Mouse (Mus musculus): ENCODE measurements around the gene Rnft1. TPM values are rescaled to one million over a fixed set of nuclear protein-coding genes. Genes with fewer than 3 reads are reported as not detected.
"Not testable (repeated sequence)": the region's sequence is repeated elsewhere in the genome, so short reads cannot be mapped to it uniquely, and the experiment has no call there.

The Rnft1 gene
- polyA plus RNA-seq, 1 experiment from 2014 or later: 17.9 TPM

DNA sequence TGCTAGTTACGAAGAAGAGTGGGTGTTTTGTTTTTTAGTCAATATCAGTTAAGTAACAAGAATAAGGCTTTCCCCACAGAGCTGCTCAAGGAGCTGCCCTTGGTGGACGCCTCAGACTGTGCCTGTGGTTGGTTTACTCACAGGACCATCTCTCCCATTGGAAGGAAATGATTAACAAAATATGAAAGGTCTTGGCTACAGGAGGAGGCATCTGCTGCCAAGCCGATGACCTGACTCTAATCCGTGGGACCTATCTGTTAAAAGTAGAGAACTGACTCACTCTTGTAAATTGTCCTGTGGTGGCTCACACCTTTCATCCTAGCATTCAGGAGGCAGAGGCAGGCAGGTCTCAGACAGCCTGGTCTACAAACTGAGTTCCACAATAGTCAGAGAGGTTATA, 43.1 kb downstream of the Rnft1 start:
- no peak for ATAC-seq (ENCODE audit: low FRiP score, low read depth)
- no peak overlapping the region for H3K27ac ChIP-seq (replicated peaks)

DNA sequence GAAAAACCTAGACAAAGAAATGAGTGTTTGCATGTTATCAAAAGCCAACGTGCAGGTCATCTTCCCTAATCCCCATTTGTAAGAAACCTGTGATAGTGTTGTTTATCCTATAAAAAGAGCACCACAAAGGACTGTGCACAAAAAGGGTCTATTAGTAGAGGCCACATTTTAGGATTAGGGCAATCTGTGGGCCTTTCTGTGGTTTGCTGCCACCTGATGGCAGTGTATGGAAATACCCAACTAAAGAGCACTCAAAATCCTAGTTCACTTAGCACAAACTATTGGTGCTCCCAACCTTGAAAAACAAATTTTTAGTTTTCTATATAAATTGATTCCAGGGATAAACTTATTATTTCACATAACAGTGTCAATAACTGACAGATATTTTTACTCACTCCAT, 48.4 kb downstream of the Rnft1 start:
- H3K9me3 ChIP-seq: no peaks in the 10 kb centered on the region
- H3K27ac ChIP-seq (replicated peaks): no peak overlapping the region
- H3K4me1 ChIP-seq (replicated peaks): no peaks in the 10 kb centered on the region
- H3K36me3 ChIP-seq: peaks cover 27% of the 10 kb centered on the region
- no peaks in the 10 kb centered on the region for H3K27me3 ChIP-seq
- H3K4me2 ChIP-seq: no peak overlapping the region
- ATAC-seq (ENCODE audit: low FRiP score, low read depth): no peak
- WGBS: 71% methylated on average over 1 of the region's 1 CpGs
- H3K9ac ChIP-seq: no peak overlapping the region
- H3K4me3 ChIP-seq: no peak overlapping the region

More for the DNA sequence above, 43.1 kb downstream of the Rnft1 start:
- Histone ChIP-seq H3K4me2 (no peak overlapping the region), H3K36me3 (peaks cover 56% of the 10 kb centered on the region), H3K9me3 (no peaks in the 10 kb centered on the region), H3K9ac (no peak overlapping the region), H3K4me1 (replicated peaks) (no peaks in the 10 kb centered on the region), H3K4me3 (no peak overlapping the region), H3K27me3 (no peaks in the 10 kb centered on the region)
- WGBS: 93% methylated on average over 4 of the region's 4 CpGs

DNA sequence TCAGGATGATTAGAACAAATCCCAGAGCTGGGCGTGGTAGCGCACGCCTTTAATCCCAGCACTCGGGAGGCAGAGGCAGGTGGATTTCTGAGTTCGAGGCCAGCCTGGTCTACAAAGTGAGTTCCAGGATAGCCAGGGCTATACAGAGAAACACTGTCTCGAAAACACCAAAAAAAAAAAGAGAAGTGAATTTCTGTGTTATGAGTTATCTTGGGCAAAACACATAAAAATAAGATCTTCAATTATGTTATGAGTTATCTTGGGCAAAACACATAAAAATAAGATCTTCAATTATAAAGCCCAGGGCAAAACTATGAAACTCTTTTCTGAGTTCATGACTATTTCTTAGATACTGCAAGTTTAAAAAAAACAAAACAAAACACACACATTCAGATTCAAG, 48.8 kb downstream of the Rnft1 start:
- not testable (repeated sequence) for H3K27me3 ChIP-seq; H3K27ac ChIP-seq (replicated peaks); ATAC-seq (ENCODE audit: low FRiP score, low read depth); H3K4me1 ChIP-seq (replicated peaks); H3K4me2 ChIP-seq; H3K9me3 ChIP-seq; H3K9ac ChIP-seq; H3K4me3 ChIP-seq
- WGBS: 89% methylated on average over 6 of the region's 6 CpGs
- H3K36me3 ChIP-seq: peaks cover 27% of the 10 kb centered on the region

DNA sequence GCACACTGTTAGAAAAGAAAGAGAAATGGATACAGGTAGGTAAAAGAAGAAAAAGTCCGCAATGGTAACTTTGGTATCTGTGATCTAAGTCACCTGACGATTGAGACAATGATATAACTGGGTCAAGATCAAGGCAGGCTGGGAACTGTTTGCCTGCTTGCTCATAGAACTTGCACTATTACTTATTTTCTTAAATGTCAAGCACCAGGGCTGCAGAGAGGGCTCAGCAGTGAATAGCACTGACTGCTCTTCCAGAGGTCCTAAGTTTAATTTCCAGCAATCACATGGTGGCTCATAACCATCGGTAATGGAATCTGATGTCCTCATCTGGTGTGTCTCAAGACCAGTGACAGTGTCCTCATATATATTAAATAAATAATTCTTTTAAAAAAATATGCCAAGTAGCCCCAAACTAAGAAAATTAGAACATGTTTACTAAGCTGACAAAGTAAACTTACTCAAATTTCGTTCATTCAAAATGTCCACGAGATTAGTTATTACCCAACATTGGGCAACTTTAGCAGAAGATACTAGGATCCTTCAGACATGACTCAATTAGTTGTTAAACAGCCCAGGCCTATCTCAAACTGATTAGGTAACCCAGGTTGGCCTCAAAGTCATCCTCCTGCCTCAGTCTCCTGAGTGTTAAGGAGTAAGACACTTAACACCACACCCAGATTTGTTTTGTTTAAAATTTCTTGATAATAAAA, 49.9 kb downstream of the Rnft1 start:
- H3K27ac ChIP-seq (replicated peaks): no peak overlapping the region
- H3K4me1 ChIP-seq (replicated peaks): no peaks in the 10 kb centered on the region
- no peak overlapping the region for H3K9ac ChIP-seq
- 97% methylated on average over 5 of the region's 5 CpGs for WGBS
- H3K4me3 ChIP-seq: no peak overlapping the region
- H3K9me3 ChIP-seq: no peaks in the 10 kb centered on the region
- peaks cover 19% of the 10 kb centered on the region for H3K36me3 ChIP-seq
- no peak overlapping the region for H3K4me2 ChIP-seq
- H3K27me3 ChIP-seq: no peaks in the 10 kb centered on the region
- no peak for ATAC-seq (ENCODE audit: low FRiP score, low read depth)

DNA sequence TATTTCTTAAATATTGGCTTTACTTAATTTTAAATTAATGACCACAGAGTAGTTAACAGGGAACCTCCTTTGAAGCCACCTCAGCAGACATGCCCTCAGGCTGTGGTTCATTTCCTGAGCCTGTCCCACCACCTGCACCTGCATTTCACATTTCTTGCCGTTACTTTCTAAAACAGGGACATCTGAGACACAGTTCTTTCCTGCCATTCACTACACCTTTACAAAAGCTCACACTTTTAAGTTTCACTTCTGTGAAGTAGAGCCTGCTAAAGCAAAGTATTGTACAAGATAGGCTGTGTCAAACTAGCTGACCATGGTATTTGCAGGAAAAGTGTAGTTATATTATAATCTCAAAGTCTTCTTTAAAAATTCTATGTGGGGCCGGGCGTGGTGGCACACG, 54.3 kb downstream of the Rnft1 start:
- no peak overlapping the region for H3K9ac ChIP-seq
- H3K4me2 ChIP-seq: no peak overlapping the region
- peaks cover 23% of the 10 kb centered on the region for H3K4me1 ChIP-seq (replicated peaks)
- ATAC-seq (ENCODE audit: low FRiP score, low read depth): no peak
- H3K27ac ChIP-seq (replicated peaks): no peak overlapping the region
- no peaks in the 10 kb centered on the region for H3K9me3 ChIP-seq
- H3K36me3 ChIP-seq: no peaks in the 10 kb centered on the region
- WGBS: 96% methylated on average over 4 of the region's 4 CpGs
- no peak overlapping the region for H3K4me3 ChIP-seq
- no peaks in the 10 kb centered on the region for H3K27me3 ChIP-seq

DNA sequence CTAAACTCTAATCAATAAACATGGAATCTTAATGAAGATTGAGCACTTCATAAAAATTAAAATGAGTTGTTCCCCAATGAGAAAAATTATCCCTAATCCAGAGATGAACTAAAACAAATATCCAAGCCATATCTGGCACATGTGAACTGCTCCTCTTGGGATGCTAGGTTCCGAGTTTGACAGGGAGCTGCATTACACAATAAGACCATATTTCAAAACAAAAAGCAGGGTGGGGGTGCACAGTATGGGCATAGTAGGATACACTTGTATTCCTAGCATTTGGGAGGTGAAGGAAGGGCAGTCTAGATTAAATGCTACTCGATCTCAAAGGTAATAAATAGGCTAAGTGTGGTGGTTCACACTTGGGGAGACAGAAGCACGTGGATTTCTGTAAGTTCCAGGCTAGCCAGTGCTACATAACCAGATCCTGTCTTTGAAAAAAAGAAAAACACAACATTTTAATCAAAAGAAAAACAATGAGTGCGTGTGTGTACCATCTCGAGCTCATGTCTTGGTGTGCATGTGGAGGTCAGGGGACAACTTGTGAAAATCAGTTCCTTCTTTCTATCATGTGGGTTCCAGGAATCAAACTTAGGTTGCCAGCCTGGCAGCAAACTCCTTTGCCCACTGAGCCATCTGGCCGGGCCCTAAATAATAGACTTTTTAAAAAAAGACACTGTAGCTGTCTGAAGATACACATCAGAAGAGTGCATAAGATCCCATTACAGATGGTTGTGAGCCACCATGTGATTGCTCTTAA, 55.4 kb downstream of the Rnft1 start:
- Histone ChIP-seq H3K27me3 (no peaks in the 10 kb centered on the region), H3K27ac (replicated peaks) (no peak overlapping the region), H3K4me3 (no peak overlapping the region), H3K4me1 (replicated peaks) (peaks cover 25% of the 10 kb centered on the region), H3K36me3 (no peaks in the 10 kb centered on the region), H3K9ac (no peak overlapping the region), H3K9me3 (no peaks in the 10 kb centered on the region), H3K4me2 (no peak overlapping the region)
- ATAC-seq (ENCODE audit: low FRiP score, low read depth): no peak
- WGBS: 91% methylated on average over 6 of the region's 6 CpGs

DNA sequence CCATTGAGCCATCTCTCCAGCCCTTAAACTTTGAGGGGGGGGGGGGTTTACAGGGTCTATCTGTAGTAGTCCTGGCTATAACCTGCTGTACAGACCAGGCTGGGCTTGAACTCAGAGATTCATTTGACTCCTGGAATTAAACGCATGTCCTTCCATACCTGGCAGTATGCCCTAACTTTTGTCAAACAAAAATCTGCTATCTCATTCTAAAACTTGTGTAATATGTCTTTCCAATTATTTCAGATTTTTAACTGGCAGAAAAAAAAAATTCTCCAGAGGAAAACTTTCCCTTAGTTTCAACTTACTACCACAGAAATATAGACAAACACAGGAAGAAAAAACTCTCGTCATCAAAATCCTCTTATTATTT, 56.0 kb downstream of the Rnft1 start:
- Histone ChIP-seq H3K27ac (replicated peaks) (no peak overlapping the region), H3K4me1 (replicated peaks) (peaks cover 28% of the 10 kb centered on the region), H3K4me3 (no peak overlapping the region), H3K9me3 (no peaks in the 10 kb centered on the region), H3K4me2 (no peak overlapping the region), H3K27me3 (no peaks in the 10 kb centered on the region), H3K9ac (no peak overlapping the region), H3K36me3 (no peaks in the 10 kb centered on the region)
- no peak for ATAC-seq (ENCODE audit: low FRiP score, low read depth)
- 95% methylated on average over 2 of the region's 2 CpGs for WGBS

DNA sequence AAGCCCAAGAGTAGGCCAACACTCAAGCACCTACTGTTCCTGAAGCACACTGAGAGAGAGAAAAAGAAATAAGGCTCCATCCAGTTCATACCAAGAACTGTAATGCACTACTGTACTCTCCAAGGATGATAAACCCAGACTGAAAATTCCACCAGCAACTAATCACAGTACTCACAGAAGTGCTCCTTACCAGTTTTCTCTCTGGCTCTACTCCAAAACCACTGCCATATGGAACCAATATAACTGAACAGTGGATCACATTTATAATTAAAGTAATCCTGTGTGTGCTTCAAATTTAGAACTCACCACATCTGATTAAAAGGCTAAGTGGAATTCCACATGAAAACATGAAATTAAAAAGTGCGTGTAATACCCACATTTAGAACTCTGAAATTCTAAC, 58.4 kb downstream of the Rnft1 start:
- Histone ChIP-seq H3K9ac (no peak overlapping the region), H3K27me3 (no peaks in the 10 kb centered on the region), H3K9me3 (no peaks in the 10 kb centered on the region), H3K4me1 (replicated peaks) (peaks cover 31% of the 10 kb centered on the region), H3K4me3 (no peak overlapping the region), H3K27ac (replicated peaks) (no peak overlapping the region), H3K36me3 (no peaks in the 10 kb centered on the region), H3K4me2 (peak overlapping the region; percentile 78; the same call in 1 of the 2 replicates)
- ATAC-seq (ENCODE audit: low FRiP score, low read depth): no peak
- 92% methylated on average over 1 of the region's 1 CpGs for WGBS

DNA sequence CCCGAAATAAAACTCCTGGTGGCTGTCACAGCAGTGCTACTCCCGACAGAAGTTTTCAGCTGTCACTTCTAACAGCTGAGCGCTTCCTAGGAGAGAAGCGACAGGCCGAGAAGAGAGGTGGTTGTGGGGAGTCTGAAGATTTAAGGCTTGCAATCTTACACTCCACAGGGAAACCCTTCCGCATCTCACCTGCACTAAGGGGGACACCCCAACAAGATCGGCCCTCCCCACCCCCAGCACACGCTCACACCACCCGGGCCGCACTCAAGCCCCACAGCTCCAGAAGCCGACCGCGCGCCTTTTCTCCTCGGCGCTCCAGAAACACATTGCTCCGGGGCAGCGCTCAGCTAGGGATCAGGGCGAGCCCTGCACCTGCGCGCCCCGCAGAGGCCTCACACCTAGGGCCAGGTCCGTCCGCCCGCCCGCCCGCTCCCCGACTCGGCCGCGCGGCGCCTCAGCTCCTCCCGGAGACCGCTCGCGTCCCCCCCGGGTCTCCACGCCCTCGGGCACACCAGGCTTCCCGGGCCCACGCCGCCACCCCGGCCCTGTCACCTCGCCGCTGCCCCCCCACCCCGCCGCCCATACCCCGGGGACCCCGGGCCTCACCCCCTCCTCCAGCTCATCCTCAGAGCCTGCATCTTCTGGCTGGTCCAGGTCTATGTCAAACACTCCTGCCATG, 59.6 kb downstream of the Rnft1 start:
- Histone ChIP-seq H3K4me2 (peak overlapping the region; percentile 78), H3K4me3 (peak overlapping the region; percentile 65), H3K27ac (replicated peaks) (peak overlapping the region; percentile 89), H3K9ac (peak overlapping the region; percentile 74), H3K4me1 (replicated peaks) (peaks cover 31% of the 10 kb centered on the region), H3K9me3 (no peaks in the 10 kb centered on the region), H3K27me3 (no peaks in the 10 kb centered on the region), H3K36me3 (no peaks in the 10 kb centered on the region)
- peak; percentile 83 for ATAC-seq (ENCODE audit: low FRiP score, low read depth)
- WGBS: under 1% methylated on average over 48 of the region's 50 CpGs

DNA sequence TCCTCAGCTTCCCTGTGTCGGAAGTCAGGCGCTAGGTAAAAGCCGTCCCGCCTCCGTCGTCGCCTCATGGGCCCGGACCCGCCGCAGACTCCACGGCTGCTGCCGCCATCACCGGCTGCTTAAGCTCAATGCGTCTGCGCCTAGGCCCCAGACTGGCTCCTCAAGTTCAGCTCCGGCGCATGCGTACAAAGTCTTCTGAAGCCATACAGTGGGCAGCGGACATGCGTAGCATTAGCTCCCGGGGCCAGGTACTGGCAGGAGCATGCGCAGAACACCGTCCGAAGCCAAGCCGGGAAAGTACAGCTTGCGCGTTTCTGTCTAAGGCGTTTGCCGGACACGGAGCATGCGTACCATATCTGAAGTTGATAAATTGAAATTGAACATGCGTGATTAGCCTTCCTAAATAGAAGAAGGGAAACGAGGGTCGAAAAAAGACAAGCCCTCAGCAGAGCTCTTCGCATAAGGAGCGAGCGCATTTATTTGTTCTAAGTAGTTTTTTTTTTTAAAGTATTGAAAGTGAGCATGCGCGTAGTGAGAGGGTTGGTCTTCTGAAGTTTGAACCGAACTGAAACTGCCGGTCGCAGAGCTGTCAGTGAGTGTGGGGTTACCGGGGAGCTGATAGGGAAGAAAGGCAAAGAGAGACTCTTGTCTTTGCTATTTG, 60.3 kb downstream of the Rnft1 start, which contains the start of the genes Rps6kb1 and Tubd1:
Gene Rps6kb1, minus strand, starts transcription at position 167 of the 661 bp plus-strand sequence.
Gene Tubd1, plus strand, starts transcription at position 353 of the 661 bp plus-strand sequence.
- peaks cover 31% of the 10 kb centered on the region for H3K4me1 ChIP-seq (replicated peaks)
- H3K27me3 ChIP-seq: no peaks in the 10 kb centered on the region
- H3K9ac ChIP-seq: peak within 1 kb of the TSS; percentile 74
- H3K9me3 ChIP-seq: no peaks in the 10 kb centered on the region
- peaks cover 3% of the 10 kb centered on the region for H3K36me3 ChIP-seq
- WGBS: under 1% methylated on average over 43 of the region's 43 CpGs
- H3K4me3 ChIP-seq: peak within 1 kb of the TSS; percentile 65
- peak within 1 kb of the TSS; percentile 89 for H3K27ac ChIP-seq (replicated peaks)
- peak; percentile 98 for ATAC-seq (ENCODE audit: low FRiP score, low read depth)
- peak within 1 kb of the TSS; percentile 78 for H3K4me2 ChIP-seq

DNA sequence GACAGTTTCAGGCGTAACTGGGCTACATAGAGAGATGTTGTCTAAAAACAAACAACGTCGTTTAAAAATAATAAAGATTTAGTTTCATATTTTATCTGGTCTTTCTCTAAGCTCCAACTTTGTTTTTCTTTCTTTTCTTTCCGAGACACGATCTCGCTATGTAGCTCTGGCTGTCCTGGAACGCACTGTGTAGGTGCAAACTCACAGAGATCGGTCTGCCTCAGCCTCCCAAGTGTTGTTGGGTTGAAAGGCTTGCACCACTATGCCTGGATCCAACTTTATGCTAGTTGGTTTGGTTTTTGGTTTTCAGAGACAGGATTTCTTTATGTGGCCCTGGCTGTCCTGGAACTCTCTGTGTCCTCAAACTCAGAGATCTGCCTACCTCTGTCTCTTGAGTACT, 61.1 kb downstream of the Rnft1 start:
- H3K4me1 ChIP-seq (replicated peaks): peaks cover 31% of the 10 kb centered on the region
- no peaks in the 10 kb centered on the region for H3K27me3 ChIP-seq
- peak overlapping the region; percentile 38 for H3K9ac ChIP-seq
- peak overlapping the region; percentile 78 for H3K4me2 ChIP-seq
- WGBS: 82% methylated on average over 8 of the region's 8 CpGs
- H3K36me3 ChIP-seq: peaks cover 8% of the 10 kb centered on the region
- H3K9me3 ChIP-seq: no peaks in the 10 kb centered on the region
- ATAC-seq (ENCODE audit: low FRiP score, low read depth): no peak
- H3K4me3 ChIP-seq: peak overlapping the region; percentile 65
- H3K27ac ChIP-seq (replicated peaks): no peak overlapping the region
